Mouse (Mus musculus): Measurements from ENCODE around the gene Myh7b. TPM values are rescaled to one million over a fixed set of nuclear protein-coding genes. Genes with fewer than 3 reads are reported as not detected.

Myh7b gene
- polyA plus RNA-seq, 1 experiment from 2014 or later = 1.2 TPM

GRCm38 (mm10) chr2:155645746-155646145, 34.7 kb downstream of the Myh7b start:
- no peak overlapping the region for H3K9ac ChIP-seq
- H3K4me2 ChIP-seq = no peak overlapping the region

DNA sequence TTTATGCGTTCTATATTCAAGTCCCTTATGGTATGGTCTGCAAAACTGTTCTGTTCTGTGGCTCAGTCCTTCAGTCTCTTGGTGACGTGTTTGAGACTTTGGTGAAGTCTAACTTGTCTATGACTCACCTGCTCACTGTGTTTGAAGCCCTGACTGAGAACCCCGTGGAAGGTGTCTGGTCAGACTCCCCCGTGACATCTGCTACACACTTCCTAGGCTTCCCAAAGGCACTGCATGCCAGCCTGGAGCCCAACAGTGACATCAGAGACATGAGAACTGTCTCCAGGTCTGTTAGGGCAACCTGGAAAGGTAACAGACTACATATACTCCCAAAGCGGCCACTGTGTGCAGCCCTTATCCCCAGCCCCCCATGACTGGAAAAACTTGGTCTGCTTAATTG, 41.6 kb downstream of the Myh7b start:
- ATAC-seq (replicated peaks) = no peak
- H3K36me3 ChIP-seq (replicated peaks) = peaks cover 49% of the 10 kb centered on the region

More at GRCm38 (mm10) chr2:155645746-155646145, 34.7 kb downstream of the Myh7b start:
- ATAC-seq (replicated peaks) = no peak
- no peaks in the 10 kb centered on the region for H3K27me3 ChIP-seq (replicated peaks)
- H3K9me3 ChIP-seq = no peaks in the 10 kb centered on the region
- 84% methylated on average over 7 of the region's 7 CpGs for WGBS
- H3K4me3 ChIP-seq = no peak overlapping the region
- no peaks in the 10 kb centered on the region for H3K4me1 ChIP-seq
- H3K36me3 ChIP-seq (replicated peaks) = peaks cover 40% of the 10 kb centered on the region
- H3K27ac ChIP-seq = no peak overlapping the region

GRCm38 (mm10) chr2:155655759-155656372, 44.9 kb downstream of the Myh7b start:
- 45% methylated on average over 6 of the region's 6 CpGs for WGBS
- ATAC-seq (replicated peaks) = no peak

More for the DNA sequence above, 41.6 kb downstream of the Myh7b start:
- Histone ChIP-seq H3K9ac (no peak overlapping the region), H3K4me3 (no peak overlapping the region), H3K4me2 (no peak overlapping the region), H3K4me1 (no peaks in the 10 kb centered on the region), H3K9me3 (no peaks in the 10 kb centered on the region), H3K27me3 (replicated peaks) (no peaks in the 10 kb centered on the region), H3K27ac (no peak overlapping the region)
- WGBS = 95% methylated on average over 5 of the region's 5 CpGs

GRCm38 (mm10) chr2:155662390-155662789, 51.4 kb downstream of the Myh7b start:
- ATAC-seq (replicated peaks) = no peak
- WGBS = 90% methylated on average over 5 of the region's 5 CpGs
- Histone ChIP-seq H3K9me3 (no peaks in the 10 kb centered on the region), H3K9ac (no peak overlapping the region), H3K36me3 (replicated peaks) (peaks cover 54% of the 10 kb centered on the region), H3K4me2 (no peak overlapping the region), H3K27me3 (replicated peaks) (no peaks in the 10 kb centered on the region), H3K27ac (no peak overlapping the region), H3K4me1 (no peaks in the 10 kb centered on the region), H3K4me3 (no peak overlapping the region)

More at GRCm38 (mm10) chr2:155655759-155656372, 44.9 kb downstream of the Myh7b start:
- Histone ChIP-seq H3K4me3 (no peak overlapping the region), H3K36me3 (replicated peaks) (peaks cover 54% of the 10 kb centered on the region), H3K9ac (no peak overlapping the region), H3K27me3 (replicated peaks) (no peaks in the 10 kb centered on the region), H3K4me2 (no peak overlapping the region), H3K9me3 (no peaks in the 10 kb centered on the region), H3K4me1 (no peaks in the 10 kb centered on the region), H3K27ac (no peak overlapping the region)

DNA sequence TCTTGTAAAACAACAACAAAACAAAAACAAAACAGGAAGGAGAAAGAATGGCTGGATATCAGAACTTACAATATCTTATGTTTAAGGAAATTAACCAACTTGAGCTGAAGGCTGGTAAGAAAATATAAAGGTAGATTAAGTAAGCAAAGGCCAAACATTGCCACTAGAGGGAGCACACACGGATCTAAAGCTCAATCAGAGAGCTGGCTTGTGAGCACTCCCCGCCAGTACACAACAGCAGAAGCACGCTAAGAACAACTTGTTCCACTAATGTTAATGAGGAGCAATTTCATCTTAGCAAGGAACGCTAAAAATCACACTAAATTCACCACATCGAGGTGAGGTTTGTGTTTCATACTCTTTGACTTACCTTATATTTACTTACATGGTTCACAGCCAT, 52.1 kb downstream of the Myh7b start:
- Histone ChIP-seq H3K36me3 (replicated peaks) (peaks cover 52% of the 10 kb centered on the region), H3K9me3 (no peaks in the 10 kb centered on the region), H3K4me3 (no peak overlapping the region), H3K27me3 (replicated peaks) (no peaks in the 10 kb centered on the region), H3K27ac (no peak overlapping the region), H3K4me1 (no peaks in the 10 kb centered on the region), H3K9ac (no peak overlapping the region), H3K4me2 (no peak overlapping the region)
- no peak for ATAC-seq (replicated peaks)
- 22% methylated on average over 5 of the region's 5 CpGs for whole genome bisulfite sequencing

DNA sequence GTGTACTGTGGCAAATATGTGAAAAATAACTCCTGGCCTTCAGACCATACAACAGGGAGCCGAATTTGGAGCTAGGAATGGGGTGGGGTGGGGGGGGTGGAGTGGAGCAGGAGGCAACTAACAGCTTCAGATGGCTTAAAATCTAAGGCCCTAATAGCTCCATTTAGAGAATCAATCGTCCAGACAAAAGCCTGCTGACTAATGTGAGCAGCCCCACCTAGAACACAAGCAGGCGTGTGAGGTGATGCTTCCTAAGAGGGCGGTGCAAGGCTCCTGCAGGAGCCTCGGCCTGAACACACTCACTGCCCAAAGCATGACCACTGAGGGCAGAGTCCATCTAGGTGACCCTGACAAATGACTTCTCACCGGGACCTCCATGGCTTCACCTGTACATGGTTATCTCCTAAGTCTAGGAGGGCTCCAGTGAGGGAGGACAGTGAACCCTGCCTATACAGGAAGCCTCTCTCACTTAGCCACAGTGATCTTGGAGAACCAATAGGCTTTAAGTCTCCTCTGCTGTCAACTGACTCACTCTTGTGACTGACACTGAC, 53.0 kb downstream of the Myh7b start:
- no peaks in the 10 kb centered on the region for H3K27me3 ChIP-seq (replicated peaks)
- 85% methylated on average over 6 of the region's 6 CpGs for WGBS
- H3K4me3 ChIP-seq = no peak overlapping the region
- ATAC-seq (replicated peaks) = no peak
- no peaks in the 10 kb centered on the region for H3K4me1 ChIP-seq
- no peak overlapping the region for H3K9ac ChIP-seq
- no peak overlapping the region for H3K27ac ChIP-seq
- no peak overlapping the region for H3K4me2 ChIP-seq
- H3K9me3 ChIP-seq = no peaks in the 10 kb centered on the region
- H3K36me3 ChIP-seq (replicated peaks) = peaks cover 46% of the 10 kb centered on the region

DNA sequence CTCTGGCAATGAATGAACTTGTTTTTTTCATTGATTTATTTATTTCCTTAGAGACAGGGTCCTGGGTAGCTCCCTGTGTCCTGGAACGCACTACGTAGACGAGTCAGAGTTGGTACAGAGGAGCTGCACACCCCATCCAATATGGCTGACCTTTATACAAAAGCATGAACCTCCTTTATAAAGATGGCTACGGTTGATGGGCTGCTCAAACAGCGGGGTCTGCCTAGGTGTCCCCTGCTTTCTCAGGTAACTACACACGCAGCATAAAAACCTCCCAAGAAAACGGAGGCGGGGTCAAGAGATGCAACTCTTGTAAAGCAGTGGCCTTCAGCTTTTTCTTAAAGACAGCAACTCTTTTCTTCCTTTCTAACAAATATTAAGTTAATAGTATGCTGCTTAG, 56.9 kb downstream of the Myh7b start:
- Histone ChIP-seq H3K27ac (no peak overlapping the region), H3K9me3 (no peaks in the 10 kb centered on the region), H3K36me3 (replicated peaks) (peaks cover 46% of the 10 kb centered on the region; the same call in 1 of the 2 replicates), H3K4me1 (no peaks in the 10 kb centered on the region), H3K4me3 (no peak overlapping the region), H3K9ac (no peak overlapping the region), H3K27me3 (replicated peaks) (no peaks in the 10 kb centered on the region), H3K4me2 (no peak overlapping the region)
- 95% methylated on average over 8 of the region's 8 CpGs for WGBS
- ATAC-seq (replicated peaks) = no peak

DNA sequence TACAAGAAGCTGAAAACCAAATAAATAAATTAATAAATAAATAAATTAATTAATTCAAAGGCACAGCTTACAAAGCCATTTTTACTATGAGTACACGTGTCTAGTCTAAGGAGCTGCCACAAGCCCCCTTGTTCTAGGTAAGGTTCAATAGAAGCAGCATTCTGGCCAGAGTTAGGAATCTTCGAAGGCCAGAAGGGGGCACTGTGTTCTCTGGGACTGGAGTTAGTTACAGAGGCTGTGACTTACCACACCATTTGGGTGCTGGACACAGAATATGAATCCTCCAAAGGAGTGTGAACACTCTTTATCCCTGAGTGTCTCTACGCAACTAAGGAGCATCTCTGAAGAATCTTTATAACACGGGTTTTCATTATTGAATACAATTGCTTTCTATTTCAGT, 57.4 kb downstream of the Myh7b start:
- H3K27ac ChIP-seq = no peak overlapping the region
- no peak overlapping the region for H3K4me3 ChIP-seq
- ATAC-seq (replicated peaks) = no peak
- H3K36me3 ChIP-seq (replicated peaks) = peaks cover 44% of the 10 kb centered on the region; the same call in 1 of the 2 replicates
- H3K27me3 ChIP-seq (replicated peaks) = no peaks in the 10 kb centered on the region
- no peaks in the 10 kb centered on the region for H3K4me1 ChIP-seq
- no peak overlapping the region for H3K4me2 ChIP-seq
- WGBS = 82% methylated on average over 4 of the region's 4 CpGs
- H3K9ac ChIP-seq = no peak overlapping the region
- H3K9me3 ChIP-seq = no peaks in the 10 kb centered on the region

DNA sequence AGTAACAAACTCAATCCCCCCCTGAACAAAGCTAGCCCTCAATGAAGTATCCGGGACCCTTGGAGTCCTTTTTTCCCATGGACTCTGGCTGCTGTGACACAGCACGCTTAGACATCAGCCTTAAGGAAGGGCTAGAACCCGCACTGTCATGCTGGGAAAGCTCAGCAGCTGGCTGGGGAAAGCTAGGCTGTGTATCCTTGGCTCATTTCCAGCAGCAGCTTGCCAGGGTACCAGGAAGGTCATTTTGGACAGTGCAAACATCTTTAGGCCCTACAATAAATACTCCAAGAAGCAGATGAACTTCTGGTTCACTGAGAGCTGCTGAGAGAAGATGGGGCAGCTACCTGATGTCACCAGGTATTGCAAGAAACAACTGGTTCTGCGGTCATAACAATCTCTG, 60.2 kb downstream of the Myh7b start:
- Histone ChIP-seq H3K9me3 (no peaks in the 10 kb centered on the region), H3K9ac (no peak overlapping the region), H3K4me2 (no peak overlapping the region), H3K36me3 (replicated peaks) (peaks cover 22% of the 10 kb centered on the region; the same call in 1 of the 2 replicates), H3K4me3 (no peak overlapping the region), H3K4me1 (0 out of 2 replicates have a peak, but pooled peaks cover 6% of the 10 kb centered on the region), H3K27ac (no peak overlapping the region), H3K27me3 (replicated peaks) (no peaks in the 10 kb centered on the region)
- 86% methylated on average over 4 of the region's 4 CpGs for WGBS
- ATAC-seq (replicated peaks) = no peak

DNA sequence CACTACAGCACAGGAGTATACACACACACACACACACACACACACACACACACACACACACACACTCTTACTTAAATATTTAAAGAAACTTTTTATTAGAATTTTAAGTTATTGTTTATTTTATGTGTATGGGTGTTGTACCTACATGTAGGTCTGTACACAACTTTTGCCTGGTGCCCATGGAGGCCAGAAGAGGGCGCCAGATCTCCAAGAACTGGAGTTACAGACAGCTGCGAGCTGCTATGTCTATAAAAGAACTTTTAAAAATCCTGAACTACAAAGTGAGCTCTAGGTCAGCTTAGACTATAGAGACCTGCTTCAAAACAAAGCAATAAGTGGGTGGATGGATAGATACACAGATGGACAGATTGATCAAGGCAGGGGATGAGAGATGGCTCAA, 62.5 kb downstream of the Myh7b start:
- no peak overlapping the region for H3K4me2 ChIP-seq
- 0 out of 2 replicates have a peak, but pooled peaks cover 6% of the 10 kb centered on the region for H3K4me1 ChIP-seq
- H3K27ac ChIP-seq = no peak overlapping the region
- 29% methylated on average over 2 of the region's 2 CpGs for WGBS
- no peak overlapping the region for H3K4me3 ChIP-seq
- no peaks in the 10 kb centered on the region for H3K9me3 ChIP-seq
- no peaks in the 10 kb centered on the region for H3K27me3 ChIP-seq (replicated peaks)
- no peak for ATAC-seq (replicated peaks)
- no peak overlapping the region for H3K9ac ChIP-seq
- H3K36me3 ChIP-seq (replicated peaks) = peaks cover 13% of the 10 kb centered on the region; the same call in 1 of the 2 replicates

- H3K27me3 ChIP-seq (replicated peaks) = no peaks in the 10 kb centered on the region
- ATAC-seq (replicated peaks) = no peak
- no peaks in the 10 kb centered on the region for H3K9me3 ChIP-seq
- 69% methylated on average over 4 of the region's 4 CpGs for WGBS
- peaks cover 13% of the 10 kb centered on the region; the same call in 1 of the 2 replicates for H3K36me3 ChIP-seq (replicated peaks)
- 0 out of 2 replicates have a peak, but pooled peaks cover 6% of the 10 kb centered on the region for H3K4me1 ChIP-seq
- H3K4me2 ChIP-seq = no peak overlapping the region
- no peak overlapping the region for H3K27ac ChIP-seq
- no peak overlapping the region for H3K4me3 ChIP-seq
- no peak overlapping the region for H3K9ac ChIP-seq
Observed at GRCm38 (mm10) chr2:155675118-155675517, 64.1 kb downstream of the Myh7b start.

- H3K36me3 ChIP-seq (replicated peaks) = no peaks in the 10 kb centered on the region
- no peak overlapping the region for H3K4me2 ChIP-seq
- H3K27ac ChIP-seq = no peak overlapping the region
- WGBS = 92% methylated on average over 4 of the region's 4 CpGs
- no peak overlapping the region for H3K4me3 ChIP-seq
- H3K9me3 ChIP-seq = no peaks in the 10 kb centered on the region
- H3K9ac ChIP-seq = no peak overlapping the region
- ATAC-seq (replicated peaks) = no peak
- no peaks in the 10 kb centered on the region for H3K27me3 ChIP-seq (replicated peaks)
- 0 out of 2 replicates have a peak, but pooled peaks cover 6% of the 10 kb centered on the region for H3K4me1 ChIP-seq
Observed at GRCm38 (mm10) chr2:155679586-155680110, 68.6 kb downstream of the Myh7b start.

GRCm38 (mm10) chr2:155680591-155680990, 69.6 kb downstream of the Myh7b start:
- H3K27me3 ChIP-seq (replicated peaks) = no peaks in the 10 kb centered on the region
- H3K9ac ChIP-seq = no peak overlapping the region
- H3K4me1 ChIP-seq = no peaks in the 10 kb centered on the region
- ATAC-seq (replicated peaks) = no peak
- H3K4me3 ChIP-seq = no peak overlapping the region
- 74% methylated on average over 5 of the region's 5 CpGs for WGBS
- H3K9me3 ChIP-seq = no peaks in the 10 kb centered on the region
- H3K27ac ChIP-seq = no peak overlapping the region
- H3K4me2 ChIP-seq = no peak overlapping the region
- no peaks in the 10 kb centered on the region for H3K36me3 ChIP-seq (replicated peaks)
